Mouse (Mus musculus): ENCODE measurements around the gene Stxbp3. TPM values are rescaled to one million over a fixed set of nuclear protein-coding genes. Genes with fewer than 3 reads are reported as not detected.

The Stxbp3 gene
- polyA plus RNA-seq, 1 experiment from 2014 or later, result 33.8 TPM

- WGBS, result 84% methylated on average over 6 of the region's 6 CpGs
- Histone ChIP-seq H3K9me3 (ENCODE audit: low read depth, low read length) (no peaks in the 10 kb centered on the region), H3K4me3 (ENCODE audit: low read depth, low read length) (no peak overlapping the region), H3K36me3 (ENCODE audit: insufficient read depth) (peaks cover 73% of the 10 kb centered on the region), H3K27me3 (ENCODE audit: insufficient read depth, low read length) (no peaks in the 10 kb centered on the region), H3K9ac (no peak overlapping the region), H3K4me1 (ENCODE audit: insufficient read depth) (no peaks in the 10 kb centered on the region), H3K27ac (ENCODE audit: low read depth) (no peak overlapping the region), H3K4me2 (no peak overlapping the region)
- no peak for DNase-seq
- no peak for ATAC-seq (ENCODE audit: insufficient read depth)
- no peak for TF ChIP-seq CTCF (IDR thresholded peaks at IDR 0.05; ENCODE audit: low read depth)
Observed at GRCm38 (mm10) chr3:108797723-108798122, 42.6 kb downstream of the Stxbp3 start.

GRCm38 (mm10) chr3:108796386-108796785 is 43.9 kb downstream of the Stxbp3 start:
- Histone ChIP-seq H3K4me3 (ENCODE audit: low read depth, low read length) (no peak overlapping the region), H3K4me1 (ENCODE audit: insufficient read depth) (no peaks in the 10 kb centered on the region), H3K36me3 (ENCODE audit: insufficient read depth) (peaks cover 67% of the 10 kb centered on the region), H3K27ac (ENCODE audit: low read depth) (no peak overlapping the region), H3K9me3 (ENCODE audit: low read depth, low read length) (no peaks in the 10 kb centered on the region), H3K4me2 (no peak overlapping the region), H3K9ac (no peak overlapping the region), H3K27me3 (ENCODE audit: insufficient read depth, low read length) (no peaks in the 10 kb centered on the region)
- no peak for ATAC-seq (ENCODE audit: insufficient read depth)
- WGBS, result 88% methylated on average over 4 of the region's 4 CpGs
- TF ChIP-seq CTCF (IDR thresholded peaks at IDR 0.05; ENCODE audit: low read depth), result no peak
- no peak for DNase-seq

- 90% methylated on average over 7 of the region's 7 CpGs for WGBS
- no peaks in the 10 kb centered on the region for H3K9me3 ChIP-seq (ENCODE audit: low read depth, low read length)
- no peak overlapping the region for H3K9ac ChIP-seq
- no peak overlapping the region for H3K4me3 ChIP-seq (ENCODE audit: low read depth, low read length)
- no peak overlapping the region for H3K27ac ChIP-seq (ENCODE audit: low read depth)
- peaks cover 61% of the 10 kb centered on the region for H3K36me3 ChIP-seq (ENCODE audit: insufficient read depth)
- TF ChIP-seq CTCF (IDR thresholded peaks at IDR 0.05; ENCODE audit: low read depth), result no peak
- H3K4me2 ChIP-seq, result no peak overlapping the region
- no peaks in the 10 kb centered on the region for H3K4me1 ChIP-seq (ENCODE audit: insufficient read depth)
- DNase-seq (no peak), ATAC-seq (ENCODE audit: insufficient read depth) (no peak)
- no peaks in the 10 kb centered on the region for H3K27me3 ChIP-seq (ENCODE audit: insufficient read depth, low read length)
Observed at GRCm38 (mm10) chr3:108795554-108796299, 44.6 kb downstream of the Stxbp3 start.

DNA sequence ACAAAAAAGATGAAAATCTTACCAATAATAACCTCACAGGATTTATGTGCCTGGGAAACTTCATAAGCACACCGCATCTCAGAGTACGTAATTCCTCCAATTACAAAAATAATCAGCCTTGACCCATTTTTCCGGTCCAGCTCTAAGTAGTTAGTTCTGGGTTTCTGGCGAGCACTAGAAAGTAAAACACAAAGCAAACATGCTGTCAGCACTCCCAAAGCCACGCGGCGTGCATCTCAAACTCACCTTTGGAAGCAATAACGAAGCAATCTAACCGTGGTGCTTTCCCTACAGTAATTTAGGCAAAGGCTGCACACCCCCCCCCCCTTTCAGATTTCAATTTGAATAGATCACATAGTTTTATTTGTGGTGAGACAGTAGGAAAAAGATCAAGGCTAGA is 45.5 kb downstream of the Stxbp3 start:
- peaks cover 51% of the 10 kb centered on the region for H3K36me3 ChIP-seq (ENCODE audit: insufficient read depth)
- no peak for TF ChIP-seq CTCF (IDR thresholded peaks at IDR 0.05; ENCODE audit: low read depth)
- no peak for ATAC-seq (ENCODE audit: insufficient read depth)

DNA sequence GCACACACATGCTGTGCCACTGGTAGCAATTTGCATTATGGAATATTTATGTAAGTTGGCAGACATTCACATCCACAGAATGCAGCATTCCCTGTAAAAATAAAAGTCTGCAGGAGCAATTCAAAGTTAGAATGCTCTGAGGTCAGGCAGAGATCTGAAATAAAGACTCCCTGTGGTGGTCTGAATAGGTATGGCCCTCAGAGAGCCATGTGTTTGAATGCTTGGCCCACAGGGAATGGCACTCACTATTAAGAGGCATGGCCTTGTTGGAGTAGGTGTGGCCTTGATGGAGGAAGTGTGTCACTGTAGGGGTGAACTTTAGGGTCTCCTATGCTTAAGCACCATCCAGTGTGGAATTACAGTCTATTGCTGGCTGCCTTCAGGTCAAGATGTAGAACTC is 47.9 kb downstream of the Stxbp3 start:
- TF ChIP-seq CTCF (IDR thresholded peaks at IDR 0.05; ENCODE audit: low read depth), result no peak
- H3K4me3 ChIP-seq (ENCODE audit: low read depth, low read length), result no peak overlapping the region
- H3K9me3 ChIP-seq (ENCODE audit: low read depth, low read length), result no peaks in the 10 kb centered on the region
- H3K4me2 ChIP-seq, result no peak overlapping the region
- no peaks in the 10 kb centered on the region for H3K27me3 ChIP-seq (ENCODE audit: insufficient read depth, low read length)
- H3K36me3 ChIP-seq (ENCODE audit: insufficient read depth), result peaks cover 37% of the 10 kb centered on the region
- H3K4me1 ChIP-seq (ENCODE audit: insufficient read depth), result no peaks in the 10 kb centered on the region
- no peak for ATAC-seq (ENCODE audit: insufficient read depth)
- no peak overlapping the region for H3K27ac ChIP-seq (ENCODE audit: low read depth)
- no peak for DNase-seq
- no peak overlapping the region for H3K9ac ChIP-seq

More for the DNA sequence above, 45.5 kb downstream of the Stxbp3 start:
- WGBS, result 82% methylated on average over 9 of the region's 9 CpGs
- no peaks in the 10 kb centered on the region for H3K9me3 ChIP-seq (ENCODE audit: low read depth, low read length)
- no peak overlapping the region for H3K27ac ChIP-seq (ENCODE audit: low read depth)
- no peak for DNase-seq
- no peaks in the 10 kb centered on the region for H3K4me1 ChIP-seq (ENCODE audit: insufficient read depth)
- no peak overlapping the region for H3K4me2 ChIP-seq
- H3K4me3 ChIP-seq (ENCODE audit: low read depth, low read length), result no peak overlapping the region
- H3K9ac ChIP-seq, result no peak overlapping the region
- H3K27me3 ChIP-seq (ENCODE audit: insufficient read depth, low read length), result no peaks in the 10 kb centered on the region

- H3K9ac ChIP-seq, result no peak overlapping the region
- no peak overlapping the region for H3K4me3 ChIP-seq (ENCODE audit: low read depth, low read length)
- H3K4me2 ChIP-seq, result no peak overlapping the region
- ATAC-seq (ENCODE audit: insufficient read depth), result no peak
- no peak for DNase-seq
- H3K9me3 ChIP-seq (ENCODE audit: low read depth, low read length), result no peaks in the 10 kb centered on the region
- no peak for TF ChIP-seq CTCF (IDR thresholded peaks at IDR 0.05; ENCODE audit: low read depth)
- H3K4me1 ChIP-seq (ENCODE audit: insufficient read depth), result no peaks in the 10 kb centered on the region
- 47% methylated on average over 7 of the region's 7 CpGs for WGBS
- H3K27ac ChIP-seq (ENCODE audit: low read depth), result no peak overlapping the region
- peaks cover 31% of the 10 kb centered on the region for H3K36me3 ChIP-seq (ENCODE audit: insufficient read depth)
- H3K27me3 ChIP-seq (ENCODE audit: insufficient read depth, low read length), result no peaks in the 10 kb centered on the region
Observed at GRCm38 (mm10) chr3:108791054-108791706, 49.1 kb downstream of the Stxbp3 start.

GRCm38 (mm10) chr3:108790499-108790898 is 49.8 kb downstream of the Stxbp3 start:
- Histone ChIP-seq H3K4me1 (ENCODE audit: insufficient read depth) (no peaks in the 10 kb centered on the region), H3K27me3 (ENCODE audit: insufficient read depth, low read length) (no peaks in the 10 kb centered on the region), H3K4me3 (ENCODE audit: low read depth, low read length) (no peak overlapping the region), H3K9me3 (ENCODE audit: low read depth, low read length) (no peaks in the 10 kb centered on the region), H3K4me2 (no peak overlapping the region), H3K27ac (ENCODE audit: low read depth) (no peak overlapping the region), H3K36me3 (ENCODE audit: insufficient read depth) (peaks cover 28% of the 10 kb centered on the region), H3K9ac (no peak overlapping the region)
- no peak for DNase-seq
- ATAC-seq (ENCODE audit: insufficient read depth), result no peak
- 78% methylated on average over 3 of the region's 3 CpGs for WGBS
- TF ChIP-seq CTCF (IDR thresholded peaks at IDR 0.05; ENCODE audit: low read depth), result no peak

Data from lung, embryonic 14.5 days (tissue).